Mouse (Mus musculus) cerebellum, adult 8-10 months (tissue): Measurements from ENCODE around the gene Tmem164.
"Not testable (repeated sequence)": the region's sequence is repeated elsewhere in the genome, so short reads cannot be mapped to it uniquely, and the experiment has no call there.

Experiments
- DNase-seq: peaks from one replicate; pipeline ENCODE4 v3.0.0; 2022

Tmem164 gene

GRCm38 (mm10) chrX:142681056-142681615, at the start of gene Tmem164:
TSS of gene Tmem164 (plus strand) at chrX:142681406.
- peak; percentile 58 for DNase-seq

GRCm38 (mm10) chrX:142632990-142633389, 48.2 kb upstream of the Tmem164 start:
- DNase-seq, result not testable (repeated sequence)

DNA sequence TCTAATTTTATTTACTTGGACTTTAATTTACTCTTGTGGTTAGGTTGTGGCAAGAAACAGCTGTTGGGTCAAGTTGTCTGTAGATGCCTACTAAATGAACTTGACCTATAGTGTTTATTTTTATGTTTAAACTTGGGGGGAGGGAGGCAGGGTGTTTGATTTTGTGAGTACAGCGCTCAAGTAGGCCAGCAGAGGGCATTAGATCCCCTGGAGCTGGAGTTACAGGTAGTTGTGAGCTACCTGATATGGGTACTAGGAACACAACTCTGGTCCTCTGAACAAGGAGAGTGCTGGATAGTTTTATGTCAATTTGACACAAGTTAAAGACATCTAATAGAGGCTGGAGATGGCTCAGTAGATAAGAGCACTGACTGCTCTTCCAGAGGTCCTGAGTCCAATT, 34.0 kb upstream of the Tmem164 start:
- DNase-seq, result no peak

DNA sequence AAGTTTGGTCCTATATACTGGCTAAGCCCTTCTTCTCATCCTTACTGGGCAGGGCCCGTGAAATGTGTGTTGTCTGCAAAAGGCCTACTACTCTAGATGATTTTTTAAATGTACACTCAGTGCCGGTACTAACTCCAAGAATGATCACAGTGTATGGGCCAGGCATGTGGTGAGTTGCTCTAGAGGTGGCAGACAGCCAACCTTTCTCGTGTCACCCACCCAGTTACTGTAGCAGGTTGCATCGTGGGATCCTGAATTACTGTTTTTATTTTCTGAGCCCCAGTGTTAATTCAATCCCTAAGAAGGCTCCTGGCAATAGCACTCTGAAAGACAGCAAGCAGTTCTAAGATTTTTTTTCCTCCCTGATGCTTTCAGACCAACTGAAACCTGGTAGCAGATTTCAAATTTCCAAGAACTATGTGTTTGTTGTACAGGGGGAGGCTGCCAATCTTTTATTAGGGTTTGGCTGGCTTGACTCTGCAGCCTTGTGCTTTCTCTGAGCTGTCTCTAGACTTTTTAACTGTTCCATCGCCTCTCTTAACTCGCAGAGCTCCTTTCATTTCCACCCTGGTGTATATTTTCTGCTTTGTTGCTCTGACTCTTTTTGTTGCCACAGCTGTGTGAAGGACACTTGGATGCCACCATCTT, 31.0 kb upstream of the Tmem164 start:
- DNase-seq, result no peak

- no peak for DNase-seq
These were observed 16.3 kb upstream of the Tmem164 start for GRCm38 (mm10) chrX:142664704-142665422.

DNA sequence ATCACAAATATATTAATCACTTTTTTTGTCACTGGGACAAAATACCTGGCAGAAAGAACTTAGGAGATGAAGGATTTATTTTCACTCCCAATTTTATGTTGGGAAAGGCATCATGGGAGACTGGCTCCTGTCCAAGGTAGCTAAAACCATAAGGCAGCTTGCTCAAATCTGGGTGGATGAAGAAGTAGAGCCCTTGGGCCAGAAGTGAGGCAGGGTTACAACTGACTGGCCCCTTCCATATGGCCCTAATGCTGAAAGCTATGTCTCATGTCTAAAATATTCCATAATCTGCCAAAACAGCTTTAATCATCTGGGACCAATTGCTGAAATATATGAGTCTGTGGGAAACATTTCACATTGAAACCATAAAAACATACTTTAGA, 15.8 kb upstream of the Tmem164 start:
- DNase-seq, result no peak

GRCm38 (mm10) chrX:142669312-142670091, 11.7 kb upstream of the Tmem164 start:
- no peak for DNase-seq

- no peak for DNase-seq
These were observed 11.1 kb upstream of the Tmem164 start for GRCm38 (mm10) chrX:142670121-142670520.

DNA sequence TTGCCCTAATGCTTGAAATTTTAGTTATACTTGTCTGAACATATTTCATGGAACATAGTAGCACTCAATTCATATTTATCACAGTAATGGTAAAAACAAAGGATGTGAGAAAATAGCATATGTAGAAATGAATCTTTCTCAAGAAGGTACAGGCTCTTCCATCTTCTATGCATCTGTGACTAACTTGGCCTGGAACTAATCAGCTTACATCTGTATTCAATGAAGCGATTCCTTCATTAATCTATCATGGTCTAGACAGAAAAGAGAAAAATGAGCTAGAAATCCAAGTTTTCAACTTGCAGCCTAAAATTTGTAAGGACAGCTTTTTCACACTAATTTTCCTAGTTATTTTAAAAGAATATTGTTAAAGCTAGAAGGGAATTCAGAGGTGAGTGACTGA, 10.1 kb upstream of the Tmem164 start:
- DNase-seq, result no peak

- DNase-seq, result no peak
These were observed 8.5 kb upstream of the Tmem164 start for GRCm38 (mm10) chrX:142672701-142673100.

DNA sequence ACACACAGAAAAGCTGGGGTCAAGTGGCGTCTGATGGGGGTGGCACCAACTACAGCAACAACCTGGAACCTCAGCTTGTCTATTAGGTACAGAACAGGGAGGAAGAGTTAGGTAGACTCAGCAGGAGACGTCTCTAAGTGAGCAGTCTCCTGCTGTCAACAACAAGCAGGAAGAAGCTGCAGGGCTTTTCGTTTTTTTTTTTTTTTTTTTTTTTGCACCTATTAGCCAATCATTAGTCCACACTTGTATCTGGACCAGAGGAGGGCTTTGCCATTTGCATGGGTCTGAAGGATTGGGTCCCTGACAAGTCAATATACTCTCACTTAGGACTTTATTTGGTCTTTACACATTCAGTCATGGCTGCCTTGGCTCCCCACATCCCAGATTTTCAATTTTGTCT, 4.0 kb upstream of the Tmem164 start:
- no peak for DNase-seq

DNA sequence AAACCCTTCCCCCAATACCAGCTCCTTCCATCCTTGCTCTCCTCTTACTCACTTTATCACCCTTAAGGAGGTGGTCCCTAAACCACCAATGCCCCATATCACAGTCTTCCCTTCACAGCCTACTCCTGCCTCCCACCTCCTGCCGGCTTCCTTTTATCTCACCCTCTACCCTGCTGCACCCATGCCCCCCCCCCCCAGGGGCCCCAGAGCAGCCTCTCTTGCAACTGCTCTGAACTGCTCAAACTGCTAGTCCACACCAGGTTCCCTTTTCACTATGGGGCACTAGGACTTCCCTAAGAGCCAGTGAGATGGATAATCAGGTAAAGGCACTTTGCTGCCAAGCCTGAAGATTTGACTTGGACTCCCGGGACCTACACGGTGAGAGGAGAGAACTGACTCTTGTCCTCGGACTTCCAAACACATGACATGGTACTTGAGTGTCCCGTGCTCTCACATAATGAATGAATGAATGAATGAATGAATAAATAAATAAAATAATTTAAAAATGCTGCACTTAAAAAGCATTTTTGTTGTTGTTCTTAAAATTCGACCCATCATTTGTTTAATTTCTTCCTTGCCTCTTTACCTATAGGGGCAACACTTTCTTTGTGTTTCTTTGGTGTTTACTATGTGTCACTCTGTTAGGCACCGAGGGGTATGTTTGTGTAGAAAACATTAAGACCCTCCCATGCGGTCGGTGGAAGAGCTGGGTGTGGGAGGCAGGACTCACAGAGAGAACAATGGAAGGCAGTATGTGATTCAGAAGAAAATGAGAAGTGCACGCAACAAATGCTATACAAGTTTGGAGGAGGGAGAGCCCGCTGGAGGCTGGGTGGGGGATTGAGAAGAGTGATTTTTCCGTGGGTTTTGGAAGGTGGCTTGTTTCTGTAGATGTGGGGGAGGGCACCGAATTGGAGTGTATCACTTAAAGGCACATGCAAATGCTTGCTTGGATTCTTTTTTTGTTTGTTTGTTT, 2.4 kb upstream of the Tmem164 start:
- no peak for DNase-seq

- DNase-seq, result no peak
These were observed 1.5 kb upstream of the Tmem164 start for GRCm38 (mm10) chrX:142679502-142680250.

DNA sequence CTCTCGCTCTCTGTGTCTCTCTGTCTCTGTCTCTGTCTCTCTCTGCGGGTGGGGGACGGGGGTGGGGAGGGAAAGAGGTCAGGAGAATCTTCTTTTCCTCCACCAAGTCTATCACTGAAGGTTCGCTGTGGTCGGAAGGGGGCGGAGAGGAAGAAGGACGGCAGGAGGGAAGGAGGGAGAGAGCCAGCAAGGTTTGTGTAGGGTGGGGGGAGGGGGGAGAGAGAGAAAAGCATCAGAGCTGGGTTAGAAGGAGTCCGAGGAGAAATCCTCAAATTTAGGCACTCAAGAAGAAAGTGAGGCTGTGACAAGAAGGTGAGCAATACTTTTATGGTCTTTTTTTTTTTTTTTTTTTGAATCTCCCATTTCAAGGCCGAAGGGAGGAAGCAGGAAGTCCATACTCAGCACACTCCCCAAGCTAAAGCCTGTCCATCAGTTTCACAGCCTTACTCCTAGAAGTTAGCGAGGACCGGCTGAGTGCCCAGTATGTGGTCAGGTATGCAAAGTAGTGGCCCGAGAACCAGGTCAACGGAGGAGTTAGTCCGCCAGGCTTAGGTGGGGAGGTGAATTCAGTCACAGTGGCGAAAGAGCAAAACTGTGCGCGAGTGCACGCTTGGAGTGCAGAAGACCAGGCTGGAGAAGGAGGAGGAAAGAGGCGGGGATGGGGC, 683 bp upstream of the Tmem164 start:
- peak; percentile 32 for DNase-seq

- DNase-seq, result no peak
These were observed 473 bp downstream of the Tmem164 start for GRCm38 (mm10) chrX:142681616-142682141.

DNA sequence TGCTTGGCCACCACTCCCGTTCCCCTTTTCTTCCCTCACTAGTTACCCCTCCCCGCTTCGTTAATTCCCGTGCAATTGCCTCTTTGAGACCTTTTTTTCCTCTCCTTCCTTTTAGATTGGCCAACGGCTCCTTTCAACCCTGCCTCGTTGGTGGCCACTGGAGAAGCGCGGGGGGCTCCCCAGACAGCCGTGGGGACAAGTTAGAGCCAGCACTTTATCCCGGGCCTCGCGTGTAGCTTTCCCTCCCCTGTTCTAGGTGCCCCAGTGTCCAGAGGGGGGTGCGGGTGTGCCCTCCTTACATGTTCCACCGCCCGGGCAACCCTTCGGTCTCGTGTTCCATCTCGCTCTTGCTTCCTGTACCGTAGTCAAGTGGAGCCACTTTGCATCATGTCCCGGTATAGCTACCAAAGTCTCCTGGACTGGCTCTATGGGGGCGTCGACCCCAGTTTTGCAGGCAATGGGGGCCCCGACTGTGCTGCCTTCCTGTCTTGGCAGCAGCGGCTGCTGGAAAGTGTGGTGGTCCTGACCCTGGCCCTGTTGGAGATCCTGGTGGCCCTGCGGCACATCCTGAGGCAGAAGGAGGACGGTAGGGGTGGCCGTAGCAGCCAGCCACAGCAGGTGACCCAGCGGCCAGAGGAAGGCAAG, 1.1 kb downstream of the Tmem164 start:
- no peak for DNase-seq

DNA sequence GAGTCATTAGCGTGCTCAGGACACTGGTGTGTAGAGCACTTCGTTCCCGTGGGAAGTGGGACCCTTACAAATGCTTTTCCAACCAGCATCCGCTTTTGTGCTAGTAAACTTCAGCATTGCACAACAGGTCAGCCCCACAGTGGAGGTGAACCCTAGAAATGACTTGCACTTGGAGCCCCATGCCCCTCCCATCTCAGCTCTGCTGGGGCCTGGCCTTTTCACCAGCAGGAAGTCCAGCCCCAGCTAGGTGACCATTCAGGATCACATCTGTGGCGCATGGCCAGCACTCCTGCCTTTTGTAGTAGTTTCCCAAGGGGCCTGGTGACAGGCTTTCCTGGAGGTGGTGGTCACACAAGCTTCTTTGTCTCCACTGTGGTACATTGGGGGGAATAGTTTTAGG, 1.8 kb downstream of the Tmem164 start:
- no peak for DNase-seq

DNA sequence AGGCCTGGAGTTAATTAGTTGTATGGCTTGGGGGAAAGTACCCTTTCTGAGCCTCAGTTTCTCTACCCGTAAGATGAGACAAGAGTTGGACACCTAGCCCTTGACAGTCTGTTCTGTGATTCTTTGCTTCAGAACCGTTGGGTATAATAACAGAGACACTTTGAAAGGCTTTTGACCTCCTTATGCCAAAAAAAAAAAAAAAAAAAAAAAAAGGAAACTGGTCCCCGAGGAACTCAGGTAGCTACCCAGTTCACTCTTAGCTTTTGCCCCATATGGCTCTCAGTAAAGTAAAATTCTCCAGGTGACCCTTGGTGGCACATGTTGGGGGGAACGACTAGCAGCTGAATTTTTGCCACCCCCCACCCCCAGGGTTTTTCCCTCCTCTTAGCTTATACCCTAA, 3.5 kb downstream of the Tmem164 start:
- no peak for DNase-seq

GRCm38 (mm10) chrX:142685676-142686075, 4.5 kb downstream of the Tmem164 start:
- no peak for DNase-seq

DNA sequence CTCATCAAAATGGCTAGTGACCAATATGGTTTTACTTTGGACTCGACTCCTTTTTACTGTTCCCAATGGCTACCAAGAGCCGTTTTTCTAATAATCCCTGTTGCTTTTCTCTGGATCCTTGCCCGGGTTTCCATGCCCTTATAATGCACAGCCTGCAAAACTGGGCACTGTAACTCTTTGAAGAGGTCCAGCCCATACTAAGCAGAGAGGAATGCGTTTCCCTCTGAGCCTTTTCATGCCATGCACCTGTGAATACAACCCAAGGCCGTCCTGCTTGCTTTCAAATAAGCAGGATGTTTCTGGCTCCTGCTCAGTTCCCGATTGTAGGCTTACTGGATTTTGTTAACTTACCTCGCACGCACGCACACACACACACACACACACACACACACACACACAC, 7.3 kb downstream of the Tmem164 start:
- DNase-seq, result no peak
